Mouse (Mus musculus) left cerebral cortex, adult 9 months (tissue): Measurements from ENCODE around the gene Dusp7.

ENCODE experiments used
- DNase-seq, 2 experiments: peaks; one replicate each; pipeline ENCODE4 v3.0.0; 2022; ENCODE audit warnings: low spot score in 2 of 2

The Dusp7 gene

GRCm38 (mm10) chr9:106368112-106368717 is at the start of gene Dusp7:
Dusp7 (plus strand) TSS chr9:106368632.
- DNase-seq = peak in 1 of 2 experiments; percentile 79

- DNase-seq = no peak
Measured at GRCm38 (mm10) chr9:106319095-106319494, 49.3 kb upstream of the Dusp7 start.

- DNase-seq = no peak
Measured at GRCm38 (mm10) chr9:106322497-106322896, 45.9 kb upstream of the Dusp7 start.

- no peak for DNase-seq
Measured at GRCm38 (mm10) chr9:106326241-106326640, 42.2 kb upstream of the Dusp7 start.

DNA sequence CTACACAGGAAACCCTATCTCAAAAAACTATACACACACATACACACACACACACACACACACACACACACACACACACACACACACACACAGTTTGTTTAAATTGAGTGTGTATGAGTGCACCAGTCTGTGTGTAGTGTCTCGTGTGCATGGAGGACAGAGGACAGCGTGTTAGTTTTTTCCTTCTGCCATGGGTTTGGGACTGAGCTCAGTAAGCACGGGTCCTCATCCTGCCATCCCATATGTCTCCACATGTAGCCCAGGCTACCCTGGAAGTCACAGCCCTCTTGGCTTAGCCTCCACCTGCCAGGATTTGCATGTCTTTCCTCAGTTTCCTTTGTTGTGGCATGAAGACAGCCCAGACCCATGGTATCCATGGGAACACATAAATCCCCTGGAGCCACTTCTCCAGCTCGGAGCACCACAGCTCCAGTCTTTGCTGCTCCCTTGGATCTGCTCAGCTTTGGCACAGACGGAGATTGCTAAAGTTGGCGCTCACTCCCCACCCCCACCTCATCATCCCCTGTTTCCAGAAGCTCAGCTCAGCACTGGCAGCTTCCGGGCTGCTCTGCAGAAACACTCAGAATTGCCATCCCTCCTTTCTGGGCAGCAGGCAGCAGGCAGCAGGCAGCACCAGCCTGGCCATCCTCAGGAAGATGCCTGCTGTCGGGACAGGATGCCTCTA is 41.2 kb upstream of the Dusp7 start:
- DNase-seq = no peak

GRCm38 (mm10) chr9:106328068-106328610 is 40.3 kb upstream of the Dusp7 start:
- DNase-seq = no peak

DNA sequence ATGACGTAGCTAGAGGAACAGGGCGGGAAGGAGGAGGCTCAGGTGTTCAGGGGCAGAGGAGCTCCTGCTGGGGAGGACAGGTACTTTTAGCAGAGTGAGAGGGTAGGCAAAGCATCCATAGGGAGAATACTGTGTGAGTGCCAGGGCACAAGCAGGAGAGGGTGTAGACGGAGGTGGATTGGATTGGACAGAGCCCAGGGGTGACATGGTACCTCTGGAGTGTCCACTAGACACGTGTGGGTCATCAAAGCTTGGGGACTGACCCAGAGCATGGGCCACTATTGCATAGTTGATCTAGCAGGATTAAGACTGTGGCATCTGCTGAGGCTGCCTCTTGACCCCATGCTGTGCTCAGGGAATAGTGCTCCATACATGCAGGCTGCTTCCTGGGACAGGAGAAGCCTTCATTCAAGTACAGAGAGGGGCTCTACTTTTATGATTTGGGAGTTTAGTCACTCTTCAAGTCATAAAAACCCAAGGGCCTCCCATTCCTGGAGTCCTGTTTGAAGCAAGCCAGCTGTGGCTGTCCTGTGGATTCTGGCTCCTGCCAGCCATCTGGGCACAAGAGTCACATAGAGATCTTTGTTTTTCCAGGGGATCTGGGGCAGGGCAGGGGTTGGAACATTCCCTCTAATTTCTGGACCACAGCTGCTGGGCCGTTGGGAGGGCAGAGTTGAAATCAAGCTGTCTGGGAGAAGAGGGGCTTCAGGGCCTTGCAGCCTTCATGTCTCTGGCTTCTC is 39.5 kb upstream of the Dusp7 start:
- no peak for DNase-seq

- no peak for DNase-seq
Measured at GRCm38 (mm10) chr9:106332746-106333145, 35.7 kb upstream of the Dusp7 start.

GRCm38 (mm10) chr9:106337620-106338019 is 30.8 kb upstream of the Dusp7 start:
- peak; percentile 64 to 66 for DNase-seq

GRCm38 (mm10) chr9:106338462-106339172 is 29.8 kb upstream of the Dusp7 start:
- DNase-seq = no peak

- no peak for DNase-seq
Measured at GRCm38 (mm10) chr9:106339173-106339558, 29.3 kb upstream of the Dusp7 start.

DNA sequence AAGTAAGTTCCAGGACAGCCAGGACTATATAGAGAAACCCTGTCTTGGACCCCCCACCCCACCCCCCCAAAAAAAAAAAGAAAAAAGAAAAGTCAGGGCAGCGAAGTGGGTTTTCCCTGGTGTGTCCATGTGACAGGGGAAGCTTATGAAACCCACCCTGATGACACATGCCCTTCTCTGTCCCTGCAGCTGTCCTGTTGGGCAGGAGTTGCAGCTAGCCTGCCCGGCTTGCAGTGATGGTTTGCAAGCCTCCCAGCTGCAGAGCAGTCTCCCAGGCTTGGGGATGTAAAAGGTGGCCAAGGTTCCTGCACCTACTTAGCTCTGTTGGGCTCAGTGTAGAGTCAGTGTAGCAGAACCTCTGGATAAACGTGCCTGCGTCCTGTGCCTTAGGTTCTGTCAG is 28.7 kb upstream of the Dusp7 start:
- DNase-seq = no peak

DNA sequence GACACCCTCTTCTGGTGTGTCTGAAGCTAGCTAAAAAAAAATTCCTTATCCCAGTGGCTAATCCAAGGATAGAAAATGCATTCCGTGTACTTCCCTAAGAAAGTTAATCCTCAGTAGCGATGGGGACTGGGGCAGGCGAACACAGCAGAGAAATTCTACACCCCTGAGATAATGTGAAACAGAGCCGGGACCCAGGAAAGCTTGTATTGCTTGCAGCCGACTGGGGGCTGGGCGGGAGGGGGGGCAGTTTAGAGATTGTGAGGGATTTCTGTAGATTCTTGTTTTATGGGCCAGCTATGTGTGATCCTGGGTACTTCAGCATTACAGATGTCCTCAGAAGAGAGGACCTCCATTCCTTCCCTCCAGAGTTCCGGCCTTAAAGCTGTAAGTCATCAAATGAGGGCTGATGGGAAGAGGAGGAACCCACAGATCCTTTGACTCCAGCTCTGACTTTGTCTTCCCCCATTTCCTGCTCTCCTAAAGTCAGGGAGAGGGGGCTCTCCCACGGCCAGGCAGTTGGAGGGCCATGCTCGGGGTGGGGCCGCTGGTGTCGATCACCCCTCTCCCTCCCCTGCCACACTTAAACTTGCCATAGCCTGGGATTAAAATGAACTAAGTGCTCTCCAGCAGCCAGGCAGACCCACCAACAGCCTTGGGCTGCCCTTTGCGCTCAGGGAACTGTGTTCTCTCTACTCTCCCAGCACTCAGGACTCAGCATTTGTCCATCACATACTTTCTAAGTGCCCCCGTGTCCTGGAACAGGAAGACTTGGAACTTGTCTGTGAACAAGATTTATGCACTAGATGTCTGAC is 27.7 kb upstream of the Dusp7 start:
- DNase-seq = no peak

DNA sequence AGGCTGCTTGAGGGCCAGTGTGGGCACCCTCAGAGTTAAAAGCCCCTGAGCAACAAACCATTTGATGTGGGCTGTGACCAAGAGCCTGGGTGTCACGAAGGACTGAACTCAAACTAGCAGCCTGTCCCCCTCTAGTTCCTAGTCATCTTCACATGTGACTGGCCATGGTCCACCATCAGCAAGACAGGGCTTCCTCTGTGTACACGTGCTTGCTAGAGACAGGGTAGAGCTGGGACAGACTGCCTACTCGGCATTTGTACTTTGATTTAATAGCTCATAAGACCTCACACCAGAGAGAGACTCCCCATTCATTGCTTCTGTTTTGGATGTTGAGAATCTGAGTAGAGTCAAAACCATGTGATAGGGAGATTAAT is 27.1 kb upstream of the Dusp7 start:
- no peak for DNase-seq

GRCm38 (mm10) chr9:106342573-106342972 is 25.9 kb upstream of the Dusp7 start:
- DNase-seq = peak in 1 of 2 experiments; percentile 39

DNA sequence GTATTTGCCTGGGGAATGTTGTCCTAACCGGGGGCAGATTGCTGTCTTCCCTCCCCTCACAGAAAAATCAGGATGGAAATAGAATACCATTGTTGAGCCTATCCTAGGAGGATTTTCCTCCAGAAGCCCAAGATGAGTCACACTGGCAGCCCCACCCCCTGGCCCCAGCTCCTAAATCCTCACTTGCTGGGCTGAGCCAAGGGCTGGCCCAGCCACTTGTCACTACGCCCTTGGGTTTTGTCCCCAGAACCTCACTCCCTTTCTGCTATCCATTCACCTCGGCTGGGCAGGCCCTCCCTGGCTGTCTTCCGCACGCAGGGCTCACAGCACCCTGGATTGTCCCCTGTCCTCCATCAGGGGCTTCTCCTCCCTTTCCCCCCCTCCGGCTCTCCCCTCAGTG is 23.3 kb upstream of the Dusp7 start:
- peak in 1 of 2 experiments; percentile 68 for DNase-seq

DNA sequence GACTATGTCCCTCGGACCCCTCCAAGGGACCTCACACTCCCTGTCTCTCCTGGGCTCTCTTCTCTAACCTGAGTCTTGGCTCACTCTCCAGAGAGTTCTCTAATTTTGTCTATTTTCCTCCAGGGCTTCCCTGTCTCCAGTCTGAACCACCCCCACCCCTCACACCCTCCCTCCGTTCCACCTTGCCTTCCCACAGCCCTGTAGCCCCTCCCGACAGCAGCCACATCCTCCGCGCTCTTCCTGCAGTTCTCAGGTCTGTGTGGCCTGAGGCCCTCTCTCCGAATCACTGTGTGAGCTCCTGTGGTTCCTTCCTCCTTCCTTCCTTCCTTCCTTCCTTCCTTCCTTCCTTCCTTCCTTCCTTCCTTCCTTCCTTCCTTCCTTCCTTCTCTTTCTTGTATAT is 22.8 kb upstream of the Dusp7 start:
- DNase-seq = no peak

- no peak for DNase-seq
Measured at GRCm38 (mm10) chr9:106348281-106348680, 20.2 kb upstream of the Dusp7 start.

GRCm38 (mm10) chr9:106349075-106349474 is 19.4 kb upstream of the Dusp7 start:
- peak in 1 of 2 experiments; percentile 57 for DNase-seq

GRCm38 (mm10) chr9:106351178-106351577 is 17.3 kb upstream of the Dusp7 start:
- DNase-seq = no peak

DNA sequence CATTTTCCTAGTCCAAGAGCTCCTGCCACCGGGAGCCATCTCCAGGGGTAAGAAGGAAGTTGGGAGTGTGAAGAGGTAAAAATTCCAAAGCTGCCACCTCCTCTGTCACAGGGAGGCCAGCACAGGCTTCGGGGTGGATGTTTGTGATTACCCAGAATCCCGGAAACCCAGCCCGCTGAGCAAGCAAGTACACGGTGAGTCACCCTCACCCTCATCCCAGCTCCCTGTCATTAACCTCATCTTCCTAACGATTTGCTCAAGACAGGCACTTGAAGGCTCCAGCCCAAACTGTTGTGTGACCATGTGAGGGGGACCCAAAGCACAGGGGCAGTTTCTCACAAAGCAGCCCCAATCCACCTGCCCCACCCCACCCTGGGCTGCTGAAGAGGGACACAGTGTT is 14.7 kb upstream of the Dusp7 start:
- no peak for DNase-seq
